ENCODE assay signal across 16 mouse cellular contexts in the genomic region with DNA sequence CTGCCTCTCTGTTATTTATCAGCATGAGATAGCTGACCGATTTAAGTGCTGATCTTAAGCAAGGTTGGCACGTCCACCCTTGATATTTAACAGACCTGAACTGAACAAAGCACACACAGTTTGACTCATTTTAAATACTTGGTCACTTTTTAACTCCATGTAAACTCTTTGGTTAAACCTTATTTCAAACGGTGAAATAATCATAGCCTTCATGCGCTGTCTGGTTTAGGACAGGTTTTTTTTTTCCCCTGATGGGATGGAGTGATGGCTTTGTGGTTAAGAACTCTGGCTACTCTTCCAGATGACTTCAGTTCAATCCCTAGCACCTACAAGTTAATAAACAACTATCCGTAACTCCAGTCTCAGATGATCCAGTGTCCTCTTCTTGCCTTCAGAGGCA.
DNase-seq lines count a peak whose midpoint lies in the region; ATAC-seq and TF ChIP-seq lines count a peak whose summit lies in the region.
"Had no signal": no experiment of that assay in that cellular context is flagged by ENCODE, and none has a peak within 500 bp of the region (broad histone marks: within the 10 kb centered on the region; RNA-seq: fewer than 3 reads in every experiment).

No protein-coding gene starts in this region.

- no peaks in the 10 kb centered on the region for H3K9me3 ChIP-seq in kidney, postnatal 0 days (replicated peaks; ENCODE audit: low read length)
- H3K9me3 ChIP-seq: embryonic facial prominence, embryonic 12.5 days; forebrain, embryonic 15.5 days; heart, embryonic 10.5 days; hindbrain, embryonic 13.5 days had no signal

- no peaks in the 10 kb centered on the region for H3K36me3 ChIP-seq in kidney, postnatal 0 days (ENCODE audit: insufficient read depth, low read length)
- H3K36me3 ChIP-seq: embryonic facial prominence, embryonic 12.5 days; forebrain, embryonic 15.5 days; heart, embryonic 10.5 days; hindbrain, embryonic 13.5 days had no signal

- no peak overlapping the region for H3K4me2 ChIP-seq in kidney, postnatal 0 days (ENCODE audit: low read length)
- H3K4me2 ChIP-seq: embryonic facial prominence, embryonic 12.5 days; forebrain, embryonic 15.5 days; hindbrain, embryonic 13.5 days had no signal

- H3K4me1 ChIP-seq in kidney, postnatal 0 days (replicated peaks; ENCODE audit: insufficient read depth, low read length) = no peaks in the 10 kb centered on the region
- H3K4me1 ChIP-seq in lung, adult 2 months (ENCODE audit: control insufficient read depth, insufficient read depth, low read length) = peaks cover 3% of the 10 kb centered on the region
- H3K4me1 ChIP-seq: embryonic facial prominence, embryonic 12.5 days; forebrain, embryonic 15.5 days; heart, embryonic 10.5 days; hindbrain, embryonic 13.5 days had no signal

- no peak overlapping the region for H3K9ac ChIP-seq in kidney, postnatal 0 days (ENCODE audit: low read depth, low read length)
- H3K9ac ChIP-seq: embryonic facial prominence, embryonic 12.5 days; forebrain, embryonic 15.5 days; hindbrain, embryonic 13.5 days had no signal

- no peaks in the 10 kb centered on the region for H3K27me3 ChIP-seq in kidney, postnatal 0 days (ENCODE audit: insufficient read depth, low read length)
- H3K27me3 ChIP-seq: CH12.LX; embryonic facial prominence, embryonic 12.5 days; forebrain, embryonic 15.5 days; hindbrain, embryonic 13.5 days had no signal

- 63% methylated on average over 5 of the region's 5 CpGs for WGBS in kidney, postnatal 0 days
- 74% methylated on average over 5 of the region's 5 CpGs for WGBS in lung, adult 2 months

- TF ChIP-seq POLR2A in lung, adult 2 months (IDR thresholded peaks at IDR 0.05; ENCODE audit: borderline replicate concordance, extremely low read depth, low read depth, low read length) = no peak

- peak; percentile 22 for DNase-seq in kidney, adult 18-20 months
- DNase-seq in kidney, adult 9 months = peak; percentile 87
- DNase-seq in kidney, postnatal 0 days (ENCODE audit: low spot score) = peak; percentile 45
- DNase-seq in lung, postnatal 25 days (ENCODE audit: low spot score) = no peak
- no peak for DNase-seq in adipocyte (ENCODE audit: low spot score)
- no peak for DNase-seq in lung, adult 2 months
- DNase-seq: adrenal gland, adult 8-10 months; cerebellum, adult 11 months; cerebellum, adult 8-10 months; heart, adult 18-20 months; heart, postnatal 14 days had no signal

- TF ChIP-seq CTCF in kidney, postnatal 0 days (IDR thresholded peaks at IDR 0.05; ENCODE audit: low read depth) = no peak
- no peak for TF ChIP-seq CTCF in lung, adult 2 months (IDR thresholded peaks at IDR 0.05; ENCODE audit: insufficient read depth, low read length)

- peak; percentile 86 for ATAC-seq in kidney, postnatal 0 days (replicated peaks; ENCODE audit: low FRiP score, low read depth)
- ATAC-seq: forebrain, embryonic 15.5 days had no signal

- H3K4me3 ChIP-seq in kidney, postnatal 0 days (replicated peaks; ENCODE audit: low read depth, low read length) = no peak overlapping the region
- H3K4me3 ChIP-seq in lung, adult 2 months (replicated peaks; ENCODE audit: extremely low read depth, low read depth, low read length) = no peak overlapping the region
- H3K4me3 ChIP-seq: embryonic facial prominence, embryonic 12.5 days; forebrain, embryonic 15.5 days; heart, embryonic 10.5 days; hindbrain, embryonic 13.5 days had no signal

- H3K27ac ChIP-seq in kidney, postnatal 0 days = no peak overlapping the region
- H3K27ac ChIP-seq: embryonic facial prominence, embryonic 12.5 days; forebrain, embryonic 15.5 days; heart, embryonic 10.5 days; hindbrain, embryonic 13.5 days had no signal

Comparison
In these comparisons a context has a peak if more than half of its experiments do, and no peak if none do; other contexts are left out.
1. DNase-seq: peak in kidney, adult 18-20 months (single experiment), kidney, adult 9 months (single experiment) and kidney, postnatal 0 days (single experiment); none in lung, postnatal 25 days (single experiment), adipocyte (single experiment) and lung, adult 2 months (single experiment).